Mouse (Mus musculus): ENCODE data around the gene Macf1.

DNA sequence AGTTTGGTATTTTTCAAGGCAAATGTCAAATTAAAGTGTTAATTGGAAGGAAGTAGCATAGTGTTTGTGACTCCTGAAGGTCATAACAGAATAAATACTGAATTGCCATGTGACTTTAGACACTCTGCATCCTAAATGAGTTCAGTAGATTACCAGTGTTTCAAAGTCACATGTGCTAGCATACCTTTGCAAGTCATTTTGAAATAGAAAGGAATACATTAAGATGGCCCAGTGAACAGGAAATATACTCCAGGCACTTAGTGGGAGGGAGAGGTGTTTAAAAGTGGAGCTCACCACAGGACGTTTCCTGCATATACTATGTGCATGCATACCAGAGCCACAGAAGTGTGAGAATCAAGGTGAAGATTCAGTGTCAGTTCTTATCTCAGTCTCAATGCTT lies 174.0 kb downstream of the Macf1 start:
- no peak for TF ChIP-seq CTCF (conservative IDR thresholded peaks at IDR 0.05; ENCODE audit: insufficient read depth, insufficient read length, low read depth, low read length)
- TF ChIP-seq POLR2A (IDR thresholded peaks at IDR 0.05; ENCODE audit: low read depth, low read length): no peak
